Mouse (Mus musculus) stomach, embryonic 14.5 days (tissue): ENCODE results near the gene Cntn1. TPM values are rescaled to one million over a fixed set of nuclear protein-coding genes. Genes with fewer than 3 reads are reported as not detected.

Experiments used
- ATAC-seq: fragments of 200-750 bp; cut with Nextera tagmentation; 2 replicates; pipeline ENCODE4 v1.8.0; 2017; ENCODE audit warnings: low read depth, moderate TSS enrichment; ENCODE audit not compliant: insufficient number of reproducible peaks, insufficient read depth, low FRiP score
- H3K27ac ChIP-seq: fragments of 300-500 bp; sonication (generic); 2 replicates; pipeline ENCODE4 v1.5.1; 2014; ENCODE audit warnings: mild to moderate bottlenecking, low read length, moderate library complexity, mixed read lengths
- H3K27me3 ChIP-seq: fragments of 300-500 bp; sonication (generic); 2 replicates; pipeline ENCODE4 v1.6.1; 2014; ENCODE audit warnings: low read length, control low read depth, mixed read lengths; ENCODE audit not compliant: control insufficient read depth, insufficient read depth
- H3K36me3 ChIP-seq: fragments of 300-500 bp; sonication (generic); 2 replicates; pipeline ENCODE4 v1.6.1; 2014; ENCODE audit warnings: mild to moderate bottlenecking, control low read depth, low read length, moderate library complexity, mixed read lengths; ENCODE audit not compliant: control insufficient read depth, insufficient read depth
- H3K4me1 ChIP-seq: fragments of 300-500 bp; sonication (generic); 2 replicates; pipeline ENCODE4 v1.6.1; 2014; ENCODE audit warnings: low read length, control low read depth, mixed read lengths; ENCODE audit not compliant: control insufficient read depth, insufficient read depth
- H3K4me2 ChIP-seq: fragments of 300-500 bp; sonication (generic); replicated peaks from 2 replicates; pipeline ENCODE4 v1.6.1; 2014; ENCODE audit warnings: low read depth, low read length, control low read depth
- H3K4me3 ChIP-seq: fragments of 300-500 bp; sonication (generic); 2 replicates; pipeline ENCODE4 v1.5.1; 2014; ENCODE audit warnings: low read depth, low read length, control low read depth
- H3K9ac ChIP-seq: fragments of 300-500 bp; sonication (generic); replicated peaks from 2 replicates; pipeline ENCODE4 v1.6.1; 2014; ENCODE audit warnings: low read depth, mild to moderate bottlenecking, control low read depth, low read length, moderate library complexity, mixed read lengths
- H3K9me3 ChIP-seq: fragments of 300-500 bp; sonication (generic); 2 replicates; pipeline ENCODE4 v1.6.1; 2016; ENCODE audit warnings: low read depth, low read length, control low read depth; ENCODE audit not compliant: control insufficient read depth
- WGBS: fragments of 180-500 bp; shearing (Covaris S2); extraction: QIAGEN DNeasy Blood & Tissue Kit; methylation state at CpG from one replicate; pipeline ENCODE4 v1.1.7; 2014; 5-methylcytosine and 5-hydroxymethylcytosine counted together
- polyA plus RNA-seq: library from polyadenylated mRNA; unstranded; fragments of >200 nt; fragmentation: Nextera tagmentation; extraction: Ambion mirVana; gene quantifications from 2 replicates; pipeline ENCODE4 v1.2.1, GENCODE M21; 2014

Cntn1 gene
- 2.9 and 3.5 TPM in 2 replicates for polyA plus RNA-seq

DNA sequence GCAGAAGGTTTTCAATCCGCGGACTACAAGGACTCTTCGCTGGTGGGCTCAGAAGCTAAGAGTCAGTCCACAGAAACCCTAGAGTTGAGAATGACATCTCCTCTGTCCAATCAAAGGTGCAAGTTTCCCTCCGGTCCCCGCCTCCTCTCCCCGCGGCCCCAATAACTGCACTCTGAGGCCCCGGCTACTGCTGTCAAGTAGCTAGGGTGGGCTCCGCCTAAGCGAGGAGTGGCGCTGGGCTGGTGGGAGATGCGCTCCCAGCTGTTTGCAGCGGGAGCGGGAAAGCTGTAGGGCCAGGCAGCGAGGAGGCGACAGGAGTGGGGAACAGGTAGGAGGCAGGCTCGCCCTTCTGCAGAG is at the start of gene Cntn1:
Gene Cntn1 (plus strand): TSS at position 170 of the 357 bp plus-strand sequence.
- Histone ChIP-seq H3K4me1 (no peaks in the 10 kb centered on the region), H3K36me3 (no peaks in the 10 kb centered on the region), H3K9ac (no peak within 1 kb of the TSS), H3K4me2 (peak within 1 kb of the TSS; percentile 97), H3K9me3 (no peaks in the 10 kb centered on the region), H3K27ac (no peak within 1 kb of the TSS), H3K4me3 (peak within 1 kb of the TSS; percentile 49), H3K27me3 (no peaks in the 10 kb centered on the region)
- WGBS: under 1% methylated on average over 17 of the region's 17 CpGs
- peak; percentile 92; the same call in 1 of the 2 replicates for ATAC-seq

- no peak overlapping the region for H3K4me3 ChIP-seq
- WGBS: 88% methylated on average over 3 of the region's 3 CpGs
- H3K9me3 ChIP-seq: no peaks in the 10 kb centered on the region
- H3K9ac ChIP-seq: no peak overlapping the region
- H3K27ac ChIP-seq: no peak overlapping the region
- H3K27me3 ChIP-seq: no peaks in the 10 kb centered on the region
- no peaks in the 10 kb centered on the region for H3K4me1 ChIP-seq
- no peak overlapping the region for H3K4me2 ChIP-seq
- ATAC-seq: no peak
- no peaks in the 10 kb centered on the region for H3K36me3 ChIP-seq
These were observed 49.5 kb upstream of the Cntn1 start for GRCm38 (mm10) chr15:92001431-92001830.

- Histone ChIP-seq H3K9ac (no peak overlapping the region), H3K4me2 (no peak overlapping the region), H3K36me3 (no peaks in the 10 kb centered on the region), H3K27me3 (no peaks in the 10 kb centered on the region), H3K27ac (no peak overlapping the region), H3K4me3 (no peak overlapping the region), H3K4me1 (no peaks in the 10 kb centered on the region), H3K9me3 (no peaks in the 10 kb centered on the region)
- no peak for ATAC-seq
- WGBS: 89% methylated on average over 8 of the region's 8 CpGs
These were observed 38.5 kb upstream of the Cntn1 start for GRCm38 (mm10) chr15:92012165-92013083.

DNA sequence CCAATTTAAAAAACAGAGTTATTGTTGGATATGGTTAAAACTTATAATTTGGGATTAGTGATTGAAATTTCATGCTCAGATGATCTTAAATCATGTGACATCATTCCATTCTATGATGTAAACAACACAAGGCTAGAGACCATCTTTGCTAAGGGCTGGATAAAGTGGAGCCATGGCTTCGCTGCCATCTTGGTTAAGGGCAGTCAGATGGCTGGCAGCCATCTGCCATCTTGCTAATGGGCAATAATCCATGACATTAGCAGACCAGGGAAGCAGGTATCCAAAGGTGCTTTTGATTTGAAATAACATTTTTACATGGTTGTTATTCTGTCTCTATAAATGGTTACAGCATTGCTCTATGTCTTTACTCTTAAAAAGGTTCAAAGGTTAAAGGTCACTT is 16.9 kb upstream of the Cntn1 start:
- no peak overlapping the region for H3K4me2 ChIP-seq
- WGBS: 88% methylated on average over 1 of the region's 1 CpGs
- no peaks in the 10 kb centered on the region for H3K9me3 ChIP-seq
- no peaks in the 10 kb centered on the region for H3K4me1 ChIP-seq
- no peak overlapping the region for H3K27ac ChIP-seq
- no peaks in the 10 kb centered on the region for H3K36me3 ChIP-seq
- no peak overlapping the region for H3K4me3 ChIP-seq
- no peak for ATAC-seq
- H3K27me3 ChIP-seq: no peaks in the 10 kb centered on the region
- no peak overlapping the region for H3K9ac ChIP-seq

DNA sequence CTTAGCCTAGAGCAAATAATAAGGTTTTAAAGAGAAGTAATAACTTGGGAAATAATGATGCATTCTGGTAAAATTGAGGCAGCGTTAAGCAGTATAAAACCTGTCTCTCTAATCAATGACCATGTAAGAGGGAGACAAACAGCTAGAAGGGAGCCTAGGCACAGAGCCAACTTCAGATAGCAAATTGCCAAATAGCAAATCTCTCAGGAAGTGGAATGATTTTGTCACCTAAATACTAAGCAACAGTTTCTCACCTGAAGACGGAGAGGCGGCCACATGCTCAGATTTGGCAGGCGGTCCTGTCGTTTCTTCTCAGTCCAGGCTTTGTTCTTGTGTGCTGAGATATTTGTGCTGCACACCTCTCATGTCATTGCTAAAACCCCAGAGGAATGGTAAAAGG is 8.4 kb upstream of the Cntn1 start:
- ATAC-seq: no peak
- WGBS: 80% methylated on average over 5 of the region's 5 CpGs
- Histone ChIP-seq H3K36me3 (no peaks in the 10 kb centered on the region), H3K27me3 (no peaks in the 10 kb centered on the region), H3K4me1 (no peaks in the 10 kb centered on the region), H3K9me3 (no peaks in the 10 kb centered on the region), H3K9ac (no peak overlapping the region), H3K27ac (no peak overlapping the region), H3K4me2 (no peak overlapping the region), H3K4me3 (no peak overlapping the region)

- no peaks in the 10 kb centered on the region for H3K27me3 ChIP-seq
- H3K4me3 ChIP-seq: no peak overlapping the region
- H3K4me2 ChIP-seq: no peak overlapping the region
- H3K9me3 ChIP-seq: no peaks in the 10 kb centered on the region
- no peak overlapping the region for H3K27ac ChIP-seq
- no peak overlapping the region for H3K9ac ChIP-seq
- WGBS: 88% methylated on average over 8 of the region's 8 CpGs
- ATAC-seq: no peak
- no peaks in the 10 kb centered on the region for H3K36me3 ChIP-seq
- no peaks in the 10 kb centered on the region for H3K4me1 ChIP-seq
These were observed 4.9 kb upstream of the Cntn1 start for GRCm38 (mm10) chr15:92046042-92046441.

- Histone ChIP-seq H3K4me2 (no peak overlapping the region), H3K4me3 (no peak overlapping the region), H3K27ac (no peak overlapping the region), H3K9ac (no peak overlapping the region), H3K9me3 (no peaks in the 10 kb centered on the region), H3K4me1 (no peaks in the 10 kb centered on the region), H3K36me3 (no peaks in the 10 kb centered on the region), H3K27me3 (no peaks in the 10 kb centered on the region)
- 67% methylated on average over 4 of the region's 4 CpGs for WGBS
- no peak for ATAC-seq
These were observed 2.9 kb upstream of the Cntn1 start for GRCm38 (mm10) chr15:92048031-92048430.

DNA sequence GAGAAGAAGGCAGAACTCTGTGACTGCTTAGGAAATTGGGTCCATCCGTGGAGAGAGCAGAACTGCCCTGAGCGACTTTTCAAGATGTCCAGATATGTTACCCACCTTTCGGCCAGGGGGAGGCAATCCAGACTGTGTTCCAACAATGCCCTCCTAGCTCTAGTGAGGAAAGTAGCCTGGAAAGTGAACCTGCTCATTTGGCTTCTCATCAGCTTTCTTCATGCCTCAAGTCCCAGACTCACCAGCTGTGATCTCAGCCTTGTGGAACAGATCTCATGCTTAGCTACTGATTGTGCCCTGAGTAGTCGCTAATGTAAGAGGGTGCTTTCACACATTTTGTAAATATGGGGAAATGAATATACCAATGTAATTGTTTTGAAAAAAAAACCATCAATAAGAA is 2.4 kb upstream of the Cntn1 start:
- WGBS: 81% methylated on average over 4 of the region's 4 CpGs
- ATAC-seq: no peak

More for the DNA sequence above, 2.4 kb upstream of the Cntn1 start:
- no peak overlapping the region for H3K27ac ChIP-seq
- H3K9ac ChIP-seq: no peak overlapping the region
- no peak overlapping the region for H3K4me3 ChIP-seq
- H3K9me3 ChIP-seq: no peaks in the 10 kb centered on the region
- H3K4me1 ChIP-seq: no peaks in the 10 kb centered on the region
- no peak overlapping the region for H3K4me2 ChIP-seq
- H3K36me3 ChIP-seq: no peaks in the 10 kb centered on the region
- H3K27me3 ChIP-seq: no peaks in the 10 kb centered on the region
